Mouse (Mus musculus): Measurements from ENCODE around the gene Pum3. TPM values are rescaled to one million over a fixed set of nuclear protein-coding genes. Genes with fewer than 3 reads are reported as not detected.

Gene Pum3
- polyA plus RNA-seq (2012; rRNA removed): 20.0 and 27.3 TPM in 2 replicates

GRCm38 (mm10) chr19:27429745-27430251 lies at the start of gene Pum3:
Gene Pum3 (minus strand): TSS chr19:27429825.
- DNase-seq (ENCODE audit: low spot score): peak; percentile 89

GRCm38 (mm10) chr19:27466691-27467090 lies 37.1 kb upstream of the Pum3 start:
- no peak for DNase-seq (ENCODE audit: low spot score)

DNA sequence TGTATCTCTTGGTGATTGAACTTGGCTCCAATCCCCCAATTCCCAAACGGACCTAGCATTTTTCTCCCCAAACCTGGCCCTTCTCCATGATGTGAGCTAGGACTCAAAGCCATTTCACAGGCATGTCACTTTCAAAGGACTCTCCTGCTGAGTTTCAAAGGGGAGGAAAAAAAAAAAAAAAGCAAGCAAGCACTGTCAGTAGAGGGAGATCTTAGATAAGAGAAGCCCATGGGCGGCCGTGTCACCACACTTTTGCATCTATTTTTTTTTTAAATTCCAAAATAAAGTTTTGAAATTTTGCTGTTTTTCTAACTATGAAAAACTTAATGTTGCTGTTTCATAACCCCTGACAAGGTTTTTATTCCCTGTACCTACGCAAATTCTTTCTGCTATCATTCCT lies 33.0 kb upstream of the Pum3 start:
- no peak for DNase-seq (ENCODE audit: low spot score)

GRCm38 (mm10) chr19:27450458-27450857 lies 20.8 kb upstream of the Pum3 start:
- DNase-seq (ENCODE audit: low spot score): no peak

GRCm38 (mm10) chr19:27447515-27447914 lies 17.9 kb upstream of the Pum3 start:
- no peak for DNase-seq (ENCODE audit: low spot score)

DNA sequence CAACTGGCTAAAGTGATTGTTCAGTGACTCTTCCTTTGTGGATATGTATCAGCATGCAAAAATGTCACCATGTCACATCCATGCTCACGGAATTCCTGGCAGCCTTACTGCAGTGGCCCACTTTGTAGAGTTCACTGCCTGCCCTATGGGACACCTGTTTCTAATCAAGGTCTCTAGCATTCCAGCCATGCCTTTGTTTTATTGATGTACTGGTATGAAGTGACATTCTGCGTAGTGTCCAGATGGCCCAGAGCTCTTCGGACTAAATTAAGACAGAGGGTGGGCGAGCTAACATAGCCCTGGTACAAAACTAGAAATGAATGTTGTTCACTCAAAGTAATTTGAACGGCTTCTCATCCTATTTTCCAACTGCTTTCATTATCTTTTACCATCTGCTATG lies 11.5 kb upstream of the Pum3 start:
- DNase-seq (ENCODE audit: low spot score): no peak

DNA sequence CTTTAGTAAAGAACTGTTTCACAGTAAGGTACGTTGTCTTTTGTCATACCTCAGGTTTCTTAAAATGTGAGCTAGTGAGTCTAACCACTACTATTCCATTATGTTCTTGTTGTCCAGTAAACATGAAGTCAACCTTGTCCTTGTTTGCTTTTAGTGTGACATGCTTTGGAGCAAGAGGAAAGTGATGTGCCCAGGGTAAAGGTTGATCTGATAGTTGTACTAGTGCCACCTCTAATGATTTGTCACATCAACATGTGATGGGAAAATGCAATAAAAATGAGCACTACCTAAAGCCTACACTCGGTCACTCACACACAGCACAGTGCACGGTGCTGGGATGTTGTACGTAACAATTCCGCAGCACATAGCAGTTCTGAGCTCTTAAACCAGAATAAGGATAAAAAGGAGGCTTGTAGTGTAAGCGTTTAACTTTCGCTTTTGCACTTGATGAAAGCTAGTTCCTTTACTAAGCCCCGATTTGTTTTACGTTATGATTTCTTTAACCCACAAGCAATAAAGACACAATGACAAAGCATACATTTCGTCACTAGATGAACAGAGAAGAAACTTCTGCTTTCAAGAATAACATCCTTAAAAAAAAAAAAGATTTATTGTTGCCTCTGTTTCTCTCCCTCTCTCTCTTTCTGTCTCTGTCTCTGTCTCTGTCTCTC lies 8.5 kb upstream of the Pum3 start:
- DNase-seq (ENCODE audit: low spot score): no peak

- DNase-seq (ENCODE audit: low spot score): peak; percentile 27
Observed at GRCm38 (mm10) chr19:27430406-27430805, 781 bp upstream of the Pum3 start.

GRCm38 (mm10) chr19:27429281-27429680 lies 344 bp downstream of the Pum3 start:
- no peak for DNase-seq (ENCODE audit: low spot score)

DNA sequence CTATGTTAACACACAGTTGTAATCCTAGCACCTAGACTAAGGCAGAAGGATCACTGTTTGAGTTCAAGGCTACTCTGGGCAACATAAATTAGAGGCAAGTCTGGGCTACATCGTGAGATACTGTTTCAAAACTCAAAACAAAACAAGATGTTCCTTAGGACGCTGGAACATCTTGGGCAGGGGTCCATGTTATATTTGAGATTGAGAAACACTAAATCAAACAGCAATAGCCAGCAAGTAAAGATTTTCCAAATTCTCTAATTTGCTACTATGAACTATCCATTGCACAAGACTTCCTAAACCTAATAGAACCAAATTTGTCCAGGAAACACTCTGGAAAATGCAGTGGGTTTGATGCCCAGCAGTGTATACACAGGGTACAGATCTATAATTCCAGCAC lies 1.8 kb downstream of the Pum3 start:
- DNase-seq (ENCODE audit: low spot score): no peak

GRCm38 (mm10) chr19:27426451-27426850 lies 3.2 kb downstream of the Pum3 start:
- DNase-seq (ENCODE audit: low spot score): no peak

DNA sequence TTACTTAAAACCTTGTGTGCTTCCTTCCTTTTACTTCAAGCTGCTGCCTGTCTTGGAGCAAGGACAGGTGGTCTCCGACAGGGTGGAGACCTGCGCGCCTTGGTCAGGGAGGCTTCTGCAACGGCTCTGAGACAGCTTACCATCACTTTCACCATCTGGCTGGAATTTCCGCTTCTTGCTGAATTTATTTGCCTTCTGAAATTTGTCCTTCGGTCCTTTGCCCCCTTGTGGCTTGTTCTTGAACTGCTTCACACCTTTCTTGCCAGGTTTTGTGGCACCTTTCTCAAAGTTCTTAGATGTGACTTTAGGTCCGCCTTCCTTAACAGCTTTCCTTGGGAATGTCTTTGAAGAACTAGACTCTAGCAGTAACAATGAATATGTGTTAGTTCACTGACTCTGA lies 4.0 kb downstream of the Pum3 start:
- no peak for DNase-seq (ENCODE audit: low spot score)

GRCm38 (mm10) chr19:27417375-27417774 lies 12.2 kb downstream of the Pum3 start:
- DNase-seq (ENCODE audit: low spot score): no peak

- DNase-seq (ENCODE audit: low spot score): peak; percentile 28
Observed at GRCm38 (mm10) chr19:27416569-27416968, 13.1 kb downstream of the Pum3 start.

GRCm38 (mm10) chr19:27411340-27411739 lies 18.3 kb downstream of the Pum3 start:
- no peak for DNase-seq (ENCODE audit: low spot score)

DNA sequence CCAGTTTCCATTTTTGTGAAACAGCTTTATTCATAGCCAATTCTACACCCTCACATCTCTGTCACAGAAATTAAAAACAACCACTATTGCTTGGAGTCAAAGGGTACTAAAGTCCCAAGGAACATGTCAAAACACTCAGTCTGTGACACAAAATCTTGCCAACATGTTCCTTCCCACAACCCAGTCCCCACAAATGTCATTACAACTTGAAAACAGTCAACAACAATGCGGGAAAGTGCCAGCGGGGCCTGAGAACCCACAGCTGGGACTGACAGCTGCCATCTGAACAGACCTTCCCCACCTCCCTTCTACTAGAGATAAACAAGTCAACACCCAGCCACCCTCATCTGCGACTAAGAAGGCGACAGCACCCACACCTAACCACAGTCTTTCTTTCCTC lies 18.9 kb downstream of the Pum3 start:
- DNase-seq (ENCODE audit: low spot score): no peak

DNA sequence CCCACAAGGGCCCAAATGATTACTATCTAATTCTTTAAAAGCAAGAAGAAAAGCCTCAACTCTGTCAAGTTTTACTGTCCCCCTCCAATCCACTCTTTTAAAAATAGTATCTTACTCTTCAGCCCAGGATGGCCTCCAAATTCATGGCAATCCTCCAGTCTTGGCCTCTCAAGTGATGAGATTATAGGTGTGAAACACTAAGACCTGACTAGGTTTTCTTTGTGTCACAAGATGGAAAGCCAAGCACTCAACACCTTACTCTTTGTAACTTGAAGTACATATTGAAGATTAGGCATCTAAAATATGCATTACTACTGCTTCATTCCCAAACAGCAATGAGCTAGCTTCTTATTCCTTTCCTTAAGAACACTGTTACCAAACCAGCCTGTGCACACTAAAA lies 19.8 kb downstream of the Pum3 start:
- no peak for DNase-seq (ENCODE audit: low spot score)

GRCm38 (mm10) chr19:27409196-27409595 lies 20.4 kb downstream of the Pum3 start:
- no peak for DNase-seq (ENCODE audit: low spot score)

DNA sequence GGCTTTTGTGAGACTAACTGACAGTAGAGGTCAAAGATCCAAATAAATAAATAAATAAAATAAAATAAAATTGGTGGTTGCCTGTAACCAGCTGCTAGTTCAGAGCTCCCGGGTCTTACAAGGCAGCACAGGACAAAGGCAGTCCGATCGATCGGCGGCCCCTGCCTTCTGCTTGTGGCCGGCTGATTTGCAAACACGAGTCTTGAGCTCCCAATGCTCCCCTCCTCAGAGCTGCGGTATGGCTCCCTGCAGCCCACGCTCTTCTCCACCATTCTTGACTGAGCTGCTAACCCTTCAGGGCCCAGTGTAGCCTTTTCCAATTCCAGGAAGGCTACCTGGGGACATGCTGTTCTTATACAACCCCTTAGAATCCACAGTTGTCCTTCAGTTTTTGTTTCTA lies 31.8 kb downstream of the Pum3 start:
- DNase-seq (ENCODE audit: low spot score): no peak

DNA sequence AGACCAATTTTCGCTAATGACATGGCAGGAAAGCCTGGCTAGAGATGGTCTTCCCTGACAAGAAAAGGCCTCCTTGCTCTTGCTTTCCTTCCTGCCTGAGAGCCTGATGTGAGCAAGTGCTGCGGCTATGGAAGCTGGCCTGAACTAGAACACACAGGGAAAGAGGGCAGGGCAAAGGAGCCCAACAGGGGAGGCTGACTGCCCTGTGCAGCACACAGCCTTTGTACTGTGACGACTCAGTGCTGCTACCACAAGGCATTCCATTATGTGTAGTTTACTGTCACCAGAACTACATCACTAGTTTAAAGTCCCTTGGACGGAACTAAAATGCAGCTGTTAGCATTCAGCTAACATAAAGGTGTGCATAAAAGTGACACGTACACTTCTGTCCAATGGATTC lies 32.4 kb downstream of the Pum3 start:
- no peak for DNase-seq (ENCODE audit: low spot score)

DNA sequence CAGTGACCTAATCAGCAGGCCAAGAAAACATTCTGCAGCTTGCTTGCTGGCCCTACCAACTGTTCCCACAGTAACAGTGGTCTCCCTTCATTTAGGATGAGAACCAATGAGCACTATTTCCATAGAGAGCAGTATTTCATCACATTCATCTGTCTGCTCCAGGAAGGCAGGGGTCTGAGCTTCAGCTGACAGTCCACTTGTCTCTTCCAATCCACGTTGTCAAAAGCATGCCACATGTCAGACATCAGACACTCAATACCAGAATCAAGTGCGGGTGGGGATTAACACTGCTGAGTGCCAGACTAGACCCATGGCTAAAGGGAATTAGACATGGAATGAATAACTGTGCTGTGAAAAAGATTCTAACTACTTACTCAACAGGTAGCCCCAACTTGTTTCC lies 32.9 kb downstream of the Pum3 start:
- no peak for DNase-seq (ENCODE audit: low spot score)

DNA sequence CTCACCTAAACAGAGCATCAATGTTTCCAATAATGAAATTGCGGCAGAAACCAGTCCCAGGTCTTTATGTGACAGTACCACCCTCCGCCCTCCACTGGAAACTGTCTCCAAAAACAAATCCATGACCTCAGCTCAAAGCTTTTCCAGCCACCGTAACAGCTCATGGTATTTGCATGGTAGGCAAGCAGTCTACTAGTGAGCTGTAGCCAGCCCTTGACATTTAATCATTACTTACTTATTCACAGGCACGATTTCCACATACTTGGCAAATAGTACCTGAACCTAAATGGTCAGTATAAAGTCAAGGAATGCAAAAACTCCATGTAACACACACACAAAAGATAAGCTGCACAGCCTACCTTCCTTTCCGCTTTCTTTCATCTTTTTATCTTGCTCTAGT lies 33.7 kb downstream of the Pum3 start:
- DNase-seq (ENCODE audit: low spot score): no peak

GRCm38 (mm10) chr19:27395481-27395880 lies 34.1 kb downstream of the Pum3 start:
- no peak for DNase-seq (ENCODE audit: low spot score)

- no peak for DNase-seq (ENCODE audit: low spot score)
Observed at GRCm38 (mm10) chr19:27394341-27394990, 35.2 kb downstream of the Pum3 start.
